Mouse (Mus musculus) mesoderm, embryonic 11.5 days (tissue): Measurements from ENCODE around the gene Ift88.
A peak's percentile ranks its signal among the peaks of the same experiment; 100 is the strongest.
"Not testable (repeated sequence)": the region's sequence is repeated elsewhere in the genome, so short reads cannot be mapped to it uniquely, and the experiment has no call there.

Experiments
- DNase-seq: peaks from one replicate; pipeline ENCODE4 v3.0.0-alpha.2; 2012; ENCODE audit warnings: low read depth, low spot score

Gene Ift88

GRCm38 (mm10) chr14:57452516-57452915, 28.7 kb downstream of the Ift88 start:
- DNase-seq = no peak

- DNase-seq = no peak
These were observed 36.0 kb downstream of the Ift88 start for GRCm38 (mm10) chr14:57459883-57460282.

- DNase-seq = not testable (repeated sequence)
These were observed 36.5 kb downstream of the Ift88 start for GRCm38 (mm10) chr14:57460326-57460725.

- DNase-seq = no peak
These were observed 39.0 kb downstream of the Ift88 start for GRCm38 (mm10) chr14:57462871-57463270.

GRCm38 (mm10) chr14:57475057-57475456, 51.2 kb downstream of the Ift88 start:
- no peak for DNase-seq

GRCm38 (mm10) chr14:57482262-57482661, 58.4 kb downstream of the Ift88 start:
- no peak for DNase-seq

GRCm38 (mm10) chr14:57484183-57484582, 60.3 kb downstream of the Ift88 start:
- DNase-seq = no peak

GRCm38 (mm10) chr14:57489696-57490095, 65.8 kb downstream of the Ift88 start:
- DNase-seq = no peak

- no peak for DNase-seq
These were observed 70.0 kb downstream of the Ift88 start for GRCm38 (mm10) chr14:57493840-57494239.

- DNase-seq = no peak
These were observed 79.9 kb downstream of the Ift88 start for GRCm38 (mm10) chr14:57503729-57504128.

GRCm38 (mm10) chr14:57509554-57509953, 85.7 kb downstream of the Ift88 start:
- no peak for DNase-seq

- no peak for DNase-seq
These were observed 91.4 kb downstream of the Ift88 start for GRCm38 (mm10) chr14:57515156-57515762.

GRCm38 (mm10) chr14:57517001-57517400, 93.1 kb downstream of the Ift88 start:
- no peak for DNase-seq

GRCm38 (mm10) chr14:57523762-57524161, 99.9 kb downstream of the Ift88 start:
- DNase-seq = no peak

GRCm38 (mm10) chr14:57524671-57525387, 101.0 kb downstream of the Ift88 start, which contains the start of gene Il17d:
Gene Il17d, plus strand, starts transcription at chr14:57524777.
- peak; percentile 50 for DNase-seq

GRCm38 (mm10) chr14:57525388-57526049, 101.7 kb downstream of the Ift88 start:
- DNase-seq = peak; percentile 52

- no peak for DNase-seq
These were observed 102.3 kb downstream of the Ift88 start for GRCm38 (mm10) chr14:57526050-57526623.

GRCm38 (mm10) chr14:57527122-57527521, 103.3 kb downstream of the Ift88 start:
- no peak for DNase-seq

- no peak for DNase-seq
These were observed 103.7 kb downstream of the Ift88 start for GRCm38 (mm10) chr14:57527598-57527997.

- DNase-seq = no peak
These were observed 105.4 kb downstream of the Ift88 start for GRCm38 (mm10) chr14:57529086-57529785.

- DNase-seq = no peak
These were observed 106.1 kb downstream of the Ift88 start for GRCm38 (mm10) chr14:57529786-57530515.
